Mouse (Mus musculus) R1 (cell line): ENCODE measurements around the gene Ipcef1.
"Not testable (repeated sequence)": the region's sequence is repeated elsewhere in the genome, so short reads cannot be mapped to it uniquely, and the experiment has no call there.

Source experiments
- DNase-seq: peaks from one replicate; pipeline ENCODE4 v3.0.0-alpha.2; 2018; ENCODE audit warnings: low read depth, low spot score

The Ipcef1 gene

GRCm38 (mm10) chr10:7035547-7035946, 16.7 kb downstream of the Ipcef1 start:
- DNase-seq, result peak; percentile 21

- DNase-seq, result no peak
These were observed 18.8 kb downstream of the Ipcef1 start for GRCm38 (mm10) chr10:7033459-7033858.

GRCm38 (mm10) chr10:7025028-7025427, 27.2 kb downstream of the Ipcef1 start:
- no peak for DNase-seq

- no peak for DNase-seq
These were observed 31.7 kb downstream of the Ipcef1 start for GRCm38 (mm10) chr10:7020551-7020950.

GRCm38 (mm10) chr10:7019781-7020386, 32.4 kb downstream of the Ipcef1 start:
- DNase-seq, result no peak

GRCm38 (mm10) chr10:7015199-7015598, 37.1 kb downstream of the Ipcef1 start:
- no peak for DNase-seq

- no peak for DNase-seq
These were observed 41.7 kb downstream of the Ipcef1 start for GRCm38 (mm10) chr10:7010543-7010942.

GRCm38 (mm10) chr10:7004980-7005538, 47.2 kb downstream of the Ipcef1 start:
- DNase-seq, result peak; percentile 36

GRCm38 (mm10) chr10:7003898-7004297, 48.4 kb downstream of the Ipcef1 start:
- DNase-seq, result not testable (repeated sequence)

- DNase-seq, result no peak
These were observed 52.9 kb downstream of the Ipcef1 start for GRCm38 (mm10) chr10:6999355-6999754.

- DNase-seq, result no peak
These were observed 53.6 kb downstream of the Ipcef1 start for GRCm38 (mm10) chr10:6998576-6999250.

- DNase-seq, result no peak
These were observed 55.4 kb downstream of the Ipcef1 start for GRCm38 (mm10) chr10:6996895-6997294.

GRCm38 (mm10) chr10:6988555-6988954, 63.7 kb downstream of the Ipcef1 start:
- DNase-seq, result no peak

GRCm38 (mm10) chr10:6987399-6988098, 64.7 kb downstream of the Ipcef1 start:
- DNase-seq, result no peak

GRCm38 (mm10) chr10:6986246-6986645, 66.0 kb downstream of the Ipcef1 start:
- DNase-seq, result no peak

GRCm38 (mm10) chr10:6983431-6983830, 68.8 kb downstream of the Ipcef1 start:
- no peak for DNase-seq

- no peak for DNase-seq
These were observed 69.5 kb downstream of the Ipcef1 start for GRCm38 (mm10) chr10:6982751-6983151.

GRCm38 (mm10) chr10:6980236-6980635, 72.0 kb downstream of the Ipcef1 start:
- no peak for DNase-seq

- no peak for DNase-seq
These were observed 72.5 kb downstream of the Ipcef1 start for GRCm38 (mm10) chr10:6979789-6980188.

- no peak for DNase-seq
These were observed 73.1 kb downstream of the Ipcef1 start for GRCm38 (mm10) chr10:6979216-6979615.

- no peak for DNase-seq
These were observed 73.5 kb downstream of the Ipcef1 start for GRCm38 (mm10) chr10:6978733-6979132.

GRCm38 (mm10) chr10:6977843-6978242, 74.4 kb downstream of the Ipcef1 start:
- no peak for DNase-seq
